Mouse (Mus musculus) neutrophil, adult 5-6 weeks (primary cell): Measurements from ENCODE around the gene Neurl1a. TPM values are rescaled to one million over a fixed set of nuclear protein-coding genes. Genes with fewer than 3 reads are reported as not detected.
A peak's percentile ranks its signal among the peaks of the same experiment; 100 is the strongest.

ENCODE experiments used
- ATAC-seq: fragments of 151-379, 151-347 bp; 2 replicates; pipeline ENCODE4 v1.8.0; 2017; ENCODE audit warnings: mild to moderate bottlenecking, moderate TSS enrichment; ENCODE audit not compliant: insufficient number of reproducible peaks, poor library complexity, low FRiP score, severe bottlenecking; ENCODE audit errors: extremely low read depth
- total RNA-seq: library from RNA; stranded (forward); fragments of 200-1000 nt; gene quantifications from 2 replicates; pipeline ENCODE4 v1.2.3, GENCODE M21; 2017

The Neurl1a gene
- total RNA-seq, 1 experiment from 2014 or later = 0.12 TPM

GRCm38 (mm10) chr19:47163176-47163744, 15.4 kb upstream of the Neurl1a start:
- ATAC-seq = no peak

GRCm38 (mm10) chr19:47166758-47167157, 11.9 kb upstream of the Neurl1a start:
- no peak for ATAC-seq

- ATAC-seq = no peak
These were observed 10.9 kb upstream of the Neurl1a start for GRCm38 (mm10) chr19:47167617-47168214.

GRCm38 (mm10) chr19:47168223-47168622, 10.4 kb upstream of the Neurl1a start:
- ATAC-seq = peak; percentile 61

GRCm38 (mm10) chr19:47168793-47169412, 9.7 kb upstream of the Neurl1a start:
- peak; percentile 77 for ATAC-seq

GRCm38 (mm10) chr19:47174515-47174914, 4.1 kb upstream of the Neurl1a start:
- ATAC-seq = no peak

- no peak for ATAC-seq
These were observed 3.1 kb upstream of the Neurl1a start for GRCm38 (mm10) chr19:47175472-47175871.

GRCm38 (mm10) chr19:47176916-47177505, 1.6 kb upstream of the Neurl1a start:
- ATAC-seq = no peak

GRCm38 (mm10) chr19:47178001-47178400, 619 bp upstream of the Neurl1a start:
- ATAC-seq = no peak

GRCm38 (mm10) chr19:47179272-47179809, 721 bp downstream of the Neurl1a start:
- no peak for ATAC-seq

- ATAC-seq = no peak
These were observed 1.4 kb downstream of the Neurl1a start for GRCm38 (mm10) chr19:47180011-47180410.

- no peak for ATAC-seq
These were observed 5.6 kb downstream of the Neurl1a start for GRCm38 (mm10) chr19:47184221-47184620.

GRCm38 (mm10) chr19:47184736-47185135, 6.1 kb downstream of the Neurl1a start:
- no peak for ATAC-seq

- no peak for ATAC-seq
These were observed 8.1 kb downstream of the Neurl1a start for GRCm38 (mm10) chr19:47186514-47187275.

GRCm38 (mm10) chr19:47188515-47189128, 10.0 kb downstream of the Neurl1a start:
- no peak for ATAC-seq

- no peak for ATAC-seq
These were observed 13.5 kb downstream of the Neurl1a start for GRCm38 (mm10) chr19:47192158-47192557.

GRCm38 (mm10) chr19:47198671-47199350, 20.2 kb downstream of the Neurl1a start:
- no peak for ATAC-seq

- ATAC-seq = no peak
These were observed 23.4 kb downstream of the Neurl1a start for GRCm38 (mm10) chr19:47201972-47202371.
